ENCODE assay signal across 19 mouse cellular contexts in the genomic region with DNA sequence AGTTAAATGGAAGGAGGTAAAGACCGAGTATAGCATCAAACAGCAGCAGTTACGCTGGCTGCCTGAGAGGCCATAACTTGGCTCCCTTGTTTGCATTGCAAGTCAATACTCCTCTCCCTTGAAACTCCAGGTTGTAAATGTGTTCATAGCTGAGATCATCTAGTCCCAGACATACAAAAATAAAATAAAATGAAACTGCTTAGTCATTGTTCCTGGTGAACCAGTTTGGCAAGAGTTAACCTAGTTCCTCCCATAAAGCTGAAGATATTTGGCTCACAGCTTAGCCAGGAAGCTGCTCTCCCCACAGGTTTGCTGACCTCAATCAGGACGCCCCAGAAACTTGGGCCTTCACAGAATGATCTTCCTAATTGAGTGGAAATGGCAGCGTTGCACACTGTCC.
DNase-seq lines count a peak whose midpoint lies in the region; ATAC-seq and TF ChIP-seq lines count a peak whose summit lies in the region.
"Had no signal": no experiment of that assay in that cellular context is flagged by ENCODE, and none has a peak within 500 bp of the region (broad histone marks: within the 10 kb centered on the region; RNA-seq: fewer than 3 reads in every experiment).

No protein-coding gene starts in this region.

- TF ChIP-seq RAD21 in MEL (IDR thresholded peaks at IDR 0.05; ENCODE audit: low read depth, low read length) = no peak

- TF ChIP-seq EP300 in MEL (IDR thresholded peaks at IDR 0.05; ENCODE audit: low read depth in 1 of 2, low read length in 2 of 2) = no peak

- no peak for TF ChIP-seq CTCF in kidney, adult 2 months (conservative IDR thresholded peaks at IDR 0.05; ENCODE audit: insufficient read depth, insufficient read length, low read depth, low read length)
- TF ChIP-seq CTCF in MEL (IDR thresholded peaks at IDR 0.05 in 2 of 3, conservative IDR thresholded peaks at IDR 0.05 in 1 of 3; ENCODE audit: control insufficient read depth in 1 of 3, insufficient read depth in 1 of 3, low read depth in 2 of 3, low read length in 3 of 3, poor library complexity in 1 of 3, severe bottlenecking in 1 of 3) = no peak
- TF ChIP-seq CTCF in lung, adult 2 months (IDR thresholded peaks at IDR 0.05; ENCODE audit: insufficient read depth, low read length) = no peak

- no peak overlapping the region for H3K4me2 ChIP-seq in forebrain, embryonic 11.5 days (ENCODE audit: low read depth, low read length, severe bottlenecking)
- H3K4me2 ChIP-seq: embryonic facial prominence, embryonic 13.5 days; forebrain, embryonic 13.5 days; kidney, embryonic 15.5 days; liver, embryonic 15.5 days; neural tube, embryonic 12.5 days had no signal

- no peaks in the 10 kb centered on the region for H3K79me2 ChIP-seq in MEL (ENCODE audit: control insufficient read depth, insufficient read depth, low read length, poor library complexity)

- no peaks in the 10 kb centered on the region for H3K27me3 ChIP-seq in kidney, adult 2 months (replicated peaks; ENCODE audit: control insufficient read depth, insufficient read depth, low read length)
- no peaks in the 10 kb centered on the region for H3K27me3 ChIP-seq in MEL (ENCODE audit: control insufficient read depth in 1 of 2, insufficient read depth in 2 of 2, low read length in 2 of 2)
- no peaks in the 10 kb centered on the region for H3K27me3 ChIP-seq in megakaryocyte, embryonic 14.5 days (replicated peaks)
- H3K27me3 ChIP-seq in forebrain, embryonic 11.5 days (ENCODE audit: control insufficient read depth, insufficient read depth, low read length) = no peaks in the 10 kb centered on the region
- H3K27me3 ChIP-seq: embryonic facial prominence, embryonic 13.5 days; forebrain, embryonic 13.5 days; kidney, embryonic 15.5 days; liver, embryonic 15.5 days; neural tube, embryonic 12.5 days had no signal

- 53% methylated on average over 4 of the region's 4 CpGs for WGBS in kidney, adult 2 months
- WGBS in forebrain, embryonic 11.5 days = 81% methylated on average over 4 of the region's 4 CpGs
- 60% methylated on average over 4 of the region's 4 CpGs for WGBS in lung, adult 2 months

- H3K36me3 ChIP-seq in kidney, adult 2 months (ENCODE audit: control insufficient read depth, insufficient read depth, low read length) = no peaks in the 10 kb centered on the region
- H3K36me3 ChIP-seq in MEL (ENCODE audit: control insufficient read depth in 1 of 2, insufficient read depth in 2 of 2, low read length in 2 of 2) = peaks cover 0 to 5% of the 10 kb centered on the region in 2 experiments; a peak in 2 of 4 replicates
- no peaks in the 10 kb centered on the region for H3K36me3 ChIP-seq in megakaryocyte, embryonic 14.5 days (replicated peaks; ENCODE audit: low read length)
- no peaks in the 10 kb centered on the region for H3K36me3 ChIP-seq in forebrain, embryonic 11.5 days (ENCODE audit: control insufficient read depth, insufficient read depth, low read length)
- H3K36me3 ChIP-seq: embryonic facial prominence, embryonic 13.5 days; G1E; kidney, embryonic 15.5 days; liver, embryonic 15.5 days; neural tube, embryonic 12.5 days had no signal

- peak overlapping the region; percentile 24; the same call in 1 of the 2 replicates for H3K27ac ChIP-seq in kidney, adult 2 months (ENCODE audit: insufficient read depth, low read depth, low read length)
- no peak overlapping the region for H3K27ac ChIP-seq in MEL (ENCODE audit: control insufficient read depth, low read depth, low read length)
- H3K27ac ChIP-seq in forebrain, embryonic 11.5 days (ENCODE audit: low read depth, low read length) = no peak overlapping the region
- H3K27ac ChIP-seq: embryonic facial prominence, embryonic 13.5 days; forebrain, embryonic 13.5 days; kidney, embryonic 15.5 days; liver, embryonic 15.5 days; neural tube, embryonic 12.5 days had no signal

- H3K4me3 ChIP-seq in kidney, adult 2 months (ENCODE audit: insufficient read depth, low read depth, low read length) = no peak overlapping the region
- H3K4me3 ChIP-seq in MEL (ENCODE audit: control insufficient read depth in 1 of 2, insufficient read depth in 1 of 2, low read depth in 2 of 2, low read length in 2 of 2) = no peak overlapping the region
- H3K4me3 ChIP-seq in megakaryocyte, embryonic 14.5 days (replicated peaks) = peak overlapping the region; percentile 80
- H3K4me3 ChIP-seq in forebrain, embryonic 11.5 days (ENCODE audit: low read depth, low read length) = no peak overlapping the region
- no peak overlapping the region for H3K4me3 ChIP-seq in lung, adult 2 months (replicated peaks; ENCODE audit: extremely low read depth, low read depth, low read length)
- H3K4me3 ChIP-seq: embryonic facial prominence, embryonic 13.5 days; forebrain, embryonic 13.5 days; kidney, embryonic 15.5 days; liver, embryonic 15.5 days; neural tube, embryonic 12.5 days had no signal

- TF ChIP-seq POLR2A in kidney, adult 2 months (IDR thresholded peaks at IDR 0.05; ENCODE audit: low read depth, low read length) = no peak
- TF ChIP-seq POLR2A in MEL (IDR thresholded peaks at IDR 0.05; ENCODE audit: control insufficient read depth in 1 of 2, insufficient read depth in 1 of 2, low read depth in 1 of 2, low read length in 2 of 2, poor library complexity in 1 of 2) = no peak
- TF ChIP-seq POLR2A in lung, adult 2 months (IDR thresholded peaks at IDR 0.05; ENCODE audit: borderline replicate concordance, extremely low read depth, low read depth, low read length) = no peak

- DNase-seq in kidney, adult 2 months = no peak
- DNase-seq in kidney, adult 9 months = no peak
- DNase-seq in MEL (ENCODE audit: low read depth, low spot score) = no peak
- no peak for DNase-seq in forebrain, embryonic 11.5 days (ENCODE audit: low spot score)
- no peak for DNase-seq in frontal cortex, postnatal 25 days (ENCODE audit: low spot score in 2 of 2)
- no peak for DNase-seq in lung, adult 2 months
- DNase-seq: cerebellum, postnatal 36 days; heart, postnatal 14 days; lung, postnatal 36 days; right cerebral cortex, postnatal 25 days had no signal

- peak; percentile 75 for ATAC-seq in granulocyte monocyte progenitor cell, adult 5-6 weeks (replicated peaks; ENCODE audit: poor library complexity, severe bottlenecking)
- ATAC-seq in forebrain, embryonic 11.5 days (replicated peaks; ENCODE audit: low FRiP score) = no peak
- ATAC-seq: forebrain, embryonic 13.5 days; hindbrain, embryonic 16.5 days had no signal

- peaks cover 8% of the 10 kb centered on the region for H3K4me1 ChIP-seq in kidney, adult 2 months (ENCODE audit: control insufficient read depth, insufficient read depth, low read length)
- H3K4me1 ChIP-seq in MEL (ENCODE audit: control insufficient read depth in 1 of 2, insufficient read depth in 2 of 2, low read length in 2 of 2) = peaks cover 2 to 9% of the 10 kb centered on the region in 2 experiments; a peak in 2 of 4 replicates
- H3K4me1 ChIP-seq in megakaryocyte, embryonic 14.5 days = peaks cover 91% of the 10 kb centered on the region
- no peaks in the 10 kb centered on the region for H3K4me1 ChIP-seq in forebrain, embryonic 11.5 days (replicated peaks; ENCODE audit: control insufficient read depth, insufficient read depth, low read length)
- H3K4me1 ChIP-seq in lung, adult 2 months (ENCODE audit: control insufficient read depth, insufficient read depth, low read length) = no peaks in the 10 kb centered on the region
- H3K4me1 ChIP-seq: embryonic facial prominence, embryonic 13.5 days; forebrain, embryonic 13.5 days; neural tube, embryonic 12.5 days had no signal

- no peak overlapping the region for H3K9ac ChIP-seq in MEL (ENCODE audit: control insufficient read depth, low read depth, low read length, poor library complexity, severe bottlenecking)
- no peak overlapping the region for H3K9ac ChIP-seq in forebrain, embryonic 11.5 days (ENCODE audit: low read length)
- H3K9ac ChIP-seq: embryonic facial prominence, embryonic 13.5 days; forebrain, embryonic 13.5 days; kidney, embryonic 15.5 days; liver, embryonic 15.5 days; neural tube, embryonic 12.5 days had no signal

- no peaks in the 10 kb centered on the region for H3K9me3 ChIP-seq in MEL (replicated peaks; ENCODE audit: insufficient read depth, low read length)
- no peaks in the 10 kb centered on the region for H3K9me3 ChIP-seq in megakaryocyte, embryonic 14.5 days
- no peaks in the 10 kb centered on the region for H3K9me3 ChIP-seq in forebrain, embryonic 11.5 days (ENCODE audit: control insufficient read depth, low read length)
- H3K9me3 ChIP-seq: embryonic facial prominence, embryonic 13.5 days; forebrain, embryonic 13.5 days; G1E; kidney, embryonic 15.5 days; liver, embryonic 15.5 days; neural tube, embryonic 12.5 days had no signal

TF ChIP-seq in MEL, 35 proteins besides CTCF, POLR2A, EP300 and RAD21:
- TF ChIP-seq MEF2A (IDR thresholded peaks at IDR 0.05; ENCODE audit: extremely low read depth, insufficient replicate concordance, low read depth, low read length, poor library complexity, severe bottlenecking) (no peak), ETS1 (IDR thresholded peaks at IDR 0.05; ENCODE audit: low read depth, low read length) (peak; percentile 9; the same call in 1 of the 2 replicates), NRF1 (IDR thresholded peaks at IDR 0.05; ENCODE audit: insufficient read depth, low read depth, low read length, poor library complexity, severe bottlenecking) (no peak)
